Mouse (Mus musculus): ENCODE data around the gene Ahnak. TPM values are rescaled to one million over a fixed set of nuclear protein-coding genes. Genes with fewer than 3 reads are reported as not detected.
"Not testable (repeated sequence)": the region's sequence is repeated elsewhere in the genome, so short reads cannot be mapped to it uniquely, and the experiment has no call there.

Gene Ahnak
- total RNA-seq, 2 experiments from 2014 or later: 18.1 to 19.9 TPM

DNA sequence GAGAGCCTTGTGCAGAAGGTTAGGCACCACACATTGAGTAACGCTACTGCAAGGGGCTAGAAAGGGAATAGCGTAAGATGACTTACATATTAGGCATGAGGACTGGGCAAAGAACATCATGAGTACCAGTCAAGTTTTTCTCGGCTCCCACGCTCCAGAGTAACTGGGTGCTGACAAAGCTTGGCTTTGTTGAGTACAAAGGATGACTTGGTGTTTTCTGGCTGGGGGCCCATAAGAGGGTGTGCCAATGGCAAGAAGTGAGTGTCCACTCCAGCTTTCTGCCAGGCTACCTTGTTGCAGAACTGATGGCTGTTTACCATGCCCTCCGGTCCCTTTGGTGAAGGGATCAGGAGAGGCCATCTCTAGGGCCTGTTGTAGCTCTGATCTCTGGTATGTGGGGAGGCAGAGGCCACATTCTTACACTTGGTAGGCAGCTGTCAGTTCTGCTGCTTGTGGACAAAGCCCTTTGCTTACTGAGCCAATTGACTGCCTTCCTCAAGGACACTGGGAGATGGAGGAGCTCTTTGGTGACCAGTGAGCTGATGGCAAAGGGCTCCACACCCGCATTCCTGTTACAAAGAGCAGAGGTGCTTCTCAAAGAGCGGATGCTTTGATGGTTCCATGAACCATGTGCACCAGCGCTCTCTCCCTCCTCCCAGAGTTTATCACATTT lies 72.3 kb downstream of the Ahnak start:
- no peak for DNase-seq (ENCODE audit: low spot score in 2 of 2)

DNA sequence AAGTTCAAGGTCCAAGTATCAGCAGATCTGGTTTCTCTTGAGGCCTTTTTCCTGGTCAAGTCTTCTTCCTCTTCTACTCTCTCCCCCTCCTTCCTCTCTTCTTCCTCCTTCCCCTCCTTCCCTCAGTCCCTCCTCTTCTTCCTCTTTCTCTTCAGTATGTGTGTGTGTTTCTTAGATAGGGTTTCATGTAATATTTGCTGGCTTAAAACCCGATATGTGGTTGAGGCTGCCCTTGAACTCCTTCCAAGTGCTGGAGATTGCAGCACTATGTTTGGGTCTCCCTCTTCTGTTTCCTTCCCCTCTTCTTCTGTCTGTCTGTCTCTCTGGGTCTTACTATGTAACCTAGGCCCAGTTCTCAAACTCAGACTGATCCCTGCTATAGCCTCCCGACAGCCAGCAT lies 73.7 kb downstream of the Ahnak start:
- no peak for DNase-seq (ENCODE audit: low spot score in 2 of 2)

DNA sequence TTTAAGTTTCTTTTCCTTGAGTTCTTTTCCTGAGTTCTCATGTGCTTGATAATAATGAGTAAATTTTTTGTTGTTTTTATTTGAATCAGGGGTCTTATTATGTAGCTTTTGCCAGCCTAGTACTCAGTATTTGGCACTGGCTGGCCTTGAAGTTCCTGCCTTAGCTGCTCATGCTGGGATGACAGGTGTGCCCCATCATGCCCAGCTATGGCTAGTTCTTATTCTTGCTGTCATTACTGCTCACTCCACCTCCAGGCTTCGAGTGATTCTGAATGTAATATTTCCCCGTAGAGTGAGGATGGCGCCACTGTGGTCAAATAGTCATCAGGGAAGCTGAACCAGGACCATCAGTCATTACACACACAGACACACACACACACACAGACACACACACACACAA lies 74.7 kb downstream of the Ahnak start:
- DNase-seq (ENCODE audit: low spot score in 2 of 2): no peak

DNA sequence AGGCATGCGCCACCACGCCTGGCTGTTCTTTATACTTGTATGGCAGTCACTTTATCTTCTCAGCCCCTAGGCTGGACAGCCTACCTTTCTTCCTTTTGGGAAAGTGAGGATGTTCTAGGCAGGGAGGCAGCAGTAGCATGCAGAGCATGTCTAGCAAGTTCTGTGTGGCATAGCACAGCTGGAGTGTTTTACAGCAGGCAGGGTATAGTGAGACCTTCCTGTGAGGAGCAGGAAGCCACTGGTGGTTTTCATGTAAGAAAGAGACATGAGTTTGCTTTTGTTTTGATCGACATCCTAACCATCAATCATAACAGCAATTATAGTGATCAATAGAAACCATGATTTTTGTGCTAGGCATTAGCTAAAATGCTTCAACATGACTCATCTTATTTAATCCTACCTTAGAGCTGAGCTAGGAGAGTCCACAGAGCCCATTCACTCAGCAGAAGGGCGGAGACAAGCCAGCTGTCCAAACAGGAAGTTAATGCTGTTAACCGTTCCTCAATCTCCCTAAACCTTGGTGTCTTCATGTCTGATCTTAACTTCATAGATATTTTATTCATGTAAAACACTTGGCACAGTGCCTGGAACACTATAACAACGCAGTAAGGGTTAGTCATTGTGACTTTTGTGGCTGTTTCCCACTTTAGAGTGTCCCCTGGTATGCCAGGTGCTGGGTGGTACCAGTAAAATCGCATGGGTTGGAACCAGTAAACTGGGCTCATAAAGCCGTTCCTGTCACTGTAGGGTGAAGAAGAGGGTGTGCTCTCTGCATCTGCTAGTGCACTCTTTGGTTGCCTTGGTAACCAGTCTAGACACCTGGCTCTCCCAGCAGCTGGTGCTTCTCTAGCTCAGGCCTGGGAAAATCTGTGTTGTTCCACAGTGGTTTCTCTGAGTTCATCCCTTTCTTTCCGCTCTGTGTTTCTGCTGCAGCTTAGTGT lies 76.8 kb downstream of the Ahnak start:
- DNase-seq (ENCODE audit: low spot score in 2 of 2): peak; percentile 25 to 50

DNA sequence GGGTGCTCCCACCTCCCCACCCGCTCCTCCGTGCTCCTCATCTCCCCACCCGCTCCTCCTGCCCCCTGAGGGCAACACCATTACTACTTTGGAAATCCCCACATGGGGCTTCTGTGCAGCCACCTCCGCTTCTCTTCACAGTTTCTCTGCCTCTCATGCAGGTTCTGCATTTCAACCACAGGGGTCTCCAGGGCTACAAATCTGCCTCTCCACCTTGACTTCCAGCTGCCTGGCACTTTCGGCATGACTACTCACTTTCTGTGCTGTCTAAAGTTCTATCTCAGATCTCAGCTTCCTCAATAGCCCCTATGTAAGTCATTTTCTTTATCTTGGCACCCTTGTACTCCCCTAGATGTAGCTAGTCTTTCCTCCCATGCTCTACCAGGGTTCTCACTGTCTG lies 78.2 kb downstream of the Ahnak start:
- no peak for DNase-seq (ENCODE audit: low spot score in 2 of 2)

DNA sequence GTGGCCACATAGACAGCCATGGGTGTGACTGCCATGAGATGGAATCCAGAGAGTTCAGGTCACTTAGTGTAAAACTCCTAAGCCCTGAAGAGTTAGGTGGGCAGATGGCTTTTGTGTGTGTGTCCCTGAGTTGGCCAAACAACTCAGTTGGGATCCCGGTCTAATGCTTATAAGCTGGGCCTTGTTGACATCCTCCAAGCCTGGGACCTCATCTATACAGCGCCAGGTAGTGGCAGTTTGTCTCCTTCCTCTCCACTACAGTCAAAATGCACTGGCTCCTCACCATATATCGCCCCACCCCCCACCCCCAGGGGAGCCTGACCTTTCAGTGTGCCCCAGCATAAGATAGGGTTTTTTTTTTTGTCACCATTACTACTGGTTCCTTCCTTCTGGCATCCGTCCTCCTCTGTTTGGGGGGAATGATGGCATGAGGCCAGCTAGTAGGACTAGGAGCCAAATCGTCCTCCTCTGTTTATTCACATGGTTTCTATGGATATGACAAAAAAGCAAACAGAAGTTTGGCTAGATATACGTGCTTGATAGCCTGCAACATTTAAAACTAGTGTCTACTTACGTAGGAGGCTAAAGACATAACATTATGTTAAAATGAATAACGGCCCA lies 80.7 kb downstream of the Ahnak start:
- DNase-seq (ENCODE audit: low spot score in 2 of 2): peak in 1 of 2 experiments; percentile 52

DNA sequence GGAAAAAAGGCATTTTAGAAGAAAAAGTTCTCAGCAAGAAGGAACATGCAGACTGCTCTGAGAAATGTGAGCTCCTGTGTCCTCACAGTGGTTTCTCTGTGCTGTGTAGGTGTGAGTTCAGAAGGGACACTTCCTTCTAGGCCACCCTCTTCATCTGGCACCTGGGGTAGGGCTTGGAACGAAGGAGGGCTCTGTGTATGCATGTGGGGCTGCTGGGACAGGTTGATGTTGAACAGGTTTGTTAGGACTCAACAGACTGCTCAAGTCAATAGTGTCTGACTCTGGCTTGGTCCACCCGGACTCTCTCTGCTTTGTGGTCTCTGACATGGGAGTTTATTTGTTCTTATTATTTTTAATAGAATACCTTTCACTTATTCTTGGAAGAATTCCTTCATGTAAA lies 81.2 kb downstream of the Ahnak start:
- no peak for DNase-seq (ENCODE audit: low spot score in 2 of 2)

DNA sequence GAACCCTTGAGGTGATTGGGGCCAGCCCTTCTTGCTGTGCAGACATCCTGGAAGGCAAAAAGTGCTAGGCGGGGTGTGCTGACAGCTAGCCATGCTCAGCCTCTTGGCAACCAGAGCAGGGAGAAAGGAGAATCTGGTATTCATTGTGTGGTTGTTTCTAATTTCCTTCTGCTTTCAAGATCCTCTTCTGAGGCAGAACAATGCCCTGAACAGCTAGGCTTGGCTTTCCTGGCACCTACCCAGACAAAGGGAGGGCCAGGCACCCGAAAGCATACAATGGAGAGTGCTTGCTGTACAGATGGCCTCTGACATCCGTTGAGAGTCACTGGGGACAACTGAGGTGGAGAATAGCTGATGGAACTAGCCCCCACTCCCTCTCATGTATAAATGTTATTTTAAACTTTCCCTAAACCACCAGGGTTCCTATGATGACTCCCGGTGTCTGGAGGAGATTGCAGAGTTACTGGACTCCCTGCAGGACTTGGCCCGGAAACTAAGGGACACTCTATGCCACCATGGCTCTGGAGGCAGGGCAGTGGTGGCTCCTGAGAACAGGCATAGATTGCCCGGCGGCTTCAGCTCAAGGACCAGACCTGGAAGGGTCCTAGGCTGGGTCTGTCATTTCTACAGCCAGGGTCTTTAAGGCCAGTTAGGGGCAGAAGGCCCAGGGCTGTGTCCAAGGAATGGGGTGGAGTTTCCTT lies 82.5 kb downstream of the Ahnak start:
- DNase-seq (ENCODE audit: low spot score in 2 of 2): peak in 1 of 2 experiments; percentile 54

DNA sequence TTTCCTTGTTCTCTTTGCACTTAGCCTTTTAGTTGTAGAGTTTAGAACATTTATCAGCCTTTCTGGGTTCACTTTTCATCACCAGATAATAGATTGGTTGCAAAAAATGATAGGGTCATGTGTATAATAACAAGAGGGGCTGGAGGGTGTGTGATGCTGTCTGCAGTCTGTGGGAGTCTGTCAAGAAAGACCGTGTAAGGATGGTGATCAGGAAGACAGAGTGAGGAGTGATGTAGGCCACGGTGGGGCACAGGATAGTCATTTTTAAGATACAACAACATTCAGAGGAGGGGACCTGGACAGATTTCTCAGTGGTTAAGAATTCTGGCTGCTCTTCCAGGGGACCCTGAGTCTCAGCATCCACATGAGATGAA lies 83.1 kb downstream of the Ahnak start:
- no peak for DNase-seq (ENCODE audit: low spot score in 2 of 2)

DNA sequence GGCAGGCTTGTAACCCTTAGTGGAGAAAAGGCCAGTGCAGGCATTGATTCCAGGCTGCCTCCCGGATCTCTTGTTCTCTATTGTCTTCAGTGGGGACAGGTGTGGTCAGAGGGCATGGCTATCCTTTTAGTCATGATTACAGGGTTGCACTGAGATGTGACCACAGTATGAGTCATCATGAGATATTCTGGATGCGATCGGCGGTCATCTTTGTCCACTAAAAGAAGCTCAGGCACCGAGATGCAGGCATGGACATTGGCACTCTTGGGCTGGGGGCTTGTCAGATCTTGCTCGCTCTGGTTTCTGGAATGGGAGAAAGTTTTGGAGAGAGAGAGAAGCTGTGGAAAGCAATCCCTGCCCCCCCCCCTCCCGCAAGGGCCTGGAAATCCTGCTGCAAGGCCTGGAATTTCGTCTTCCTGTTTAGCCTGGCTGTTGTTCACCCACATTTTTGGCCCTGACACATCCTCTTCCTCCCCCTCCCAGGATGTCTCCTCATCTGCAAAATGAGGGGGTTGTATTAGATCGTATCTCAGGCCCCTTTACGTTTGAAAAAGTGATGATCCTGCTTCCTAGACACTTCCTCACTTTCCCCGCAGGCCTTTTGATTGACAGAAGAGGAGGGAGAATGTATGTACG lies 84.8 kb downstream of the Ahnak start:
- no peak for DNase-seq (ENCODE audit: low spot score in 2 of 2)

DNA sequence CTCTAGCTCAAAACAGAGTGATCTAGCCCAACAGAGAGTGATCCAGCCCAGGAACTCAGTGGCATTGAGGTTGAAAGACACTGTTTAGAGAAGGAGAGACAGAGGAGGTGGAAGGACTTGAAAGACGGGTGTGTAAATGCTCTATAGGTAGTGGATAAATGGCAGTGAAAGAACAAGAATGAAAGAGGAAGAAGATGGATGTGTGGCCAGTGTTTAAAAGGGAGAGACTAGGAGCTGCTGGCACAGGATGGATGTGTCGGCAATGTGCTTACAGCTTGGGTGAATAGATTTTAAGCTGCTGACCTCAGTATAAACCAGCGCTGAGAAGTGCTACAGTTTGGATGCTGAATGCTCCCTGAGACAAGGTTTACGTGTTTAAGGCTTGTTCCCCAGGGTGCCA lies 85.3 kb downstream of the Ahnak start:
- DNase-seq (ENCODE audit: low spot score in 2 of 2): no peak

DNA sequence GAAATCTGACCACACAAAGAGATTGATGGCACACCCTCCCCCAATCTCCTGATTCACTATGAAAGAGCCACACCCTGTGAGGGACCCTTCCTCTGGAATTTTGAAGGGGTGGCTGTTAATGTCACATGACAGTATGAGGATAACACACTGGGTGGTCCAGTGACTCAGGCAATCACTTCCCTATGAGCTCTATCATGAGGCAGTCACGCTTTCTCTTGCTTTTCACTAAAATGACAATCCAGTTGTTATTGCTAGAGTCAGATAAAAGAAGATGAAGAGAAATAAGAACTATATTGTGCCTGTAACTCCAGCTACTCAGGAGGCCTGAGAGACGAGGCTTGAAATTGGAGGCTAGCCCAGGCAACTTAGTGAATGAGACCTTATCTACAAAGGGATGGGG lies 86.5 kb downstream of the Ahnak start:
- no peak for DNase-seq (ENCODE audit: low spot score in 2 of 2)

DNA sequence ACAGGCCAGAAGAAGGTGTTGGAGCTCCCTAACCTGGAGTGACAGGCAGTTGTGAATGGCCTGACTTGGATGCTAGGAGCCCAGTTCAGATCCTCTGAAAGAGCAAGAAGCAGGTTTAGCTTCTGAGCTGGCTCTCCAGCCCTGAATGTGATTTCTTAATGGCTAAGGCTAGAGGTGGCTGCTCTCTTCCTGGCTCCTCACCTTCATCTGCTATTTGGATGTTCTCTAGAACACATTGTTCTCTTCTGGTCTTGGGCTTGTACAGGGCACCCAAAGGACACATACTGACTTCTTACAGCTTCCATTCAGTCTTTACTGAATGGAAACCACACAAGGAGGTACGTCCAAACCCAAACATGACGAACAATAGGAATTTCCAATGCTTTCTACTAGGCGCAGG lies 87.0 kb downstream of the Ahnak start:
- DNase-seq (ENCODE audit: low spot score in 2 of 2): no peak

DNA sequence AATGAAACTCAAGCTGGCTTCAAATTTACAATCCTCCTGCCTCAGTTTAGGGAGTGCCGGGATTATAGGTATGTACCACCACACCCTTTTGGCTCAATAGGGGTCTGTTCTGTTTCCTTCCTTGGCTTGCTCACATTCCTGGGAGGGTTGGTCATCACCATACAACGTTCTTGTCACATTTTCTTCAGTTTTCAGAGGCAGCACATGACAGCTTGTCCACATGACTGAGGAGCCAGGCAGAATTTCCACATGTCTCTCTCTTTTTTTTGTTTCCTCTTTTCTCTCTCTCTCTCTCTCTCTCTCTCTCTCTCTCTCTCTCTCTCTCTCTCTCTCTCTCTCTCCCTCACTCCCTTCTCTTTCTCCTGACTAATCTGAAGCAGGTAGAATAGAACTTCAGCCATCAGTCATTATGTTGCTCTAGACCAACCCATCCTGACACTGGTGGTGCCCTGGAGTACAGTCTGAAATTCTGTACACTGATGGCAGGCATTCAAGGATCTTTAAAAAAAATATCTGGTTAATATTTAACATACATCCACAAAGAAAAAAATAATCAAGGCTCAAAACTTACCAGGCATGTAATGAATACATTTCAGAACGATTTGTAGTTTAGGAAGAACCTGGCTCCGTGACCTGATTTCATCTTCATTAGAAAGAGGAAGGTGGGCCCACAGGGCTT lies 88.0 kb downstream of the Ahnak start:
- DNase-seq (ENCODE audit: low spot score in 2 of 2): no peak

DNA sequence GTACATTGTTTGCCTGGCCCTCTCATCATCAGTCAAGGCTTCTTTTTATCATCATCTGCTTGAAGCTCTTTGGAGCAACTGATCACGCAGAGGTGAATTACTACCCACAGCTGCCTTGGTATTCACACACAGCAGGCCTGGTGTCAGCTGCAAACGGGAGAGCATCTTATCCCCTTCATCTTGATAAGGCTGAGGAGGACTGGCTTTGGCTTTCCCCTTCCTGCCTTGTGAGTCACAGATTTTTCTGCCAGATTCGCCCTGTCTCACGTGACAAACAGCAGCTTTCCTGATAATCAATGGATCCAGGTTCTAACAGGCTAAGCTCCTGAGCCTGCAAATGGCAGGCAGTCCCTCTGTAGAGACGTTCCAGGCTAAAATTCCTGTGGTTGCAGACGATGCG lies 90.8 kb downstream of the Ahnak start:
- no peak for DNase-seq (ENCODE audit: low spot score in 2 of 2)

DNA sequence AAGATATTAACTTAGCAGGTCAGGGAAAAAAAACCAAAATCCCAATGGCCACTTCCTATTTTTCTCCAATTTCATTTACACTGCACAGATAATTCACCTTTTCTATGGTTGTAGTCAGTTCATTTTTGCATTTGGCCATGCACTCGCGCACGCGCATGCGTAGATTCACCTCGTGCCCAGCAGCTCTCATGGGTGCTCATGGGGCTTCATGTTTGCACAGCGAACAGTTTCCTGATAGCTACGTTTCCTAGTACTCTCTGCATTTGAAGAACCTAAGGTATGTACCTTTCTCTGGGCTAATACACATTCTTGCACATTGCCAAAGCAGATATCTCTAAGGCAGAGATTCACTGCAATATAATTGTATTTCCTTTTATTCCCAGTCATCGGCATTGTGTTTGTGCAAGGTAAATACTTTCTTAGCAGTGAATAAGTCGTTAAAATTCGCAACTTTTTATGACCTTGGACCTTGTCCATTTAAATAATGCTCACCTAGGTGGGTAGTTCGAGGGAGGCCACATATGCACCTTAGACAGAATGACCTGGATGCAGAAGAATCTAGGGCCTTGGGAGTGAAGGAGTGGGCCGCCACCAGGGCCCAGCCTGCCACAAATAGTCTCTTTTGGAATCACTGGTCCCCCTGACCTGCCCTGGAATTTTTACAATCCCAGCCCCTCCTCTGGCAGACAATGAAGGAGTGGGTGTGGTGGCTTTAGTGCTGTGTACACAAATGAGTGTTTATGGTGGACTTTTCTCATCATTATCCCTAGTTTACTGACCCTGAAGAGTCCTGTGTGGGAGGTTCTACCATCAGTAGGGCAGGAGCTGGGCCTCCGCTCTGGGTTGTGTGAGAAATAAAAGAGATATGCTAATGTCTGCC lies 92.5 kb downstream of the Ahnak start:
- no peak for DNase-seq (ENCODE audit: low spot score in 2 of 2)

DNA sequence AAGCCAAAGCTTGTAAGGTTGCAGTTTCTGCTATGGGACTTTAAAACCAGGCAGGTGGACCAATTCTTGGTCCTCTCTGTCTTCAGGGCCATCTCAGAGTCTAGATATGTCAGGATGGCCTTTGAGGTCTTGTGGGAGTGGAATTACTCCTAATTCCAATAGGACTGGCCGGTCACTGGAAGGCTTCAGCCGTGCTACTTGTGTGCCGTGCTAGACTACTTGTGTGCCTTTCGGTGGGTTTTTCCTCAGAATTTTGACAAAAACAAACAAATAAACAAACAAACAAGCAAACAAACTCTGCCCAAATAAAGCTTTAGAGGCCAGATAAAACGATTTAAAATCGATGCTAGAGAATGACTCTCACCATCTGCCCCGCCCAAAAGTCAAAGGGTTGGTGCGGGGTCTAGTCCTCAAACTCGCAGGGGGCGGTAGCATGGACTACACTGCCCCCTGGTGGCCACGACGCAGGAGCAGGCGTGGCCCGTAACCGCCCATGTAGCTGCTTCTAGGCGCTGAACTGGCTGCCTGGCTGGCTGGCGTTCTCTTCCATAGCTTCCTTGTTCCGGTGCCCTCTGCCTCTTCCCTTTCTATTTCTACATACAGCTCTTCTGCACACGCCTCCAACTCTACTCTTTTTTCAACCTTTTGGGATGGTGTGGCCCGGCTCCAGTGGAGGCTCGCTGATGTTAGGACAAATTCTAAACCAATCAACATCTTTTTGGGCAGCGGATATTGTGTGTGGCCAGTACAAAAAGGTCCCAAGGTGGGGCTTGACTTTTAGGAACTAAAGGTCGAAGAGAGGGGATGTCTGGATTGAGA lies 93.3 kb downstream of the Ahnak start:
- peak; percentile 54 to 83 for DNase-seq (ENCODE audit: low spot score in 2 of 2)

DNA sequence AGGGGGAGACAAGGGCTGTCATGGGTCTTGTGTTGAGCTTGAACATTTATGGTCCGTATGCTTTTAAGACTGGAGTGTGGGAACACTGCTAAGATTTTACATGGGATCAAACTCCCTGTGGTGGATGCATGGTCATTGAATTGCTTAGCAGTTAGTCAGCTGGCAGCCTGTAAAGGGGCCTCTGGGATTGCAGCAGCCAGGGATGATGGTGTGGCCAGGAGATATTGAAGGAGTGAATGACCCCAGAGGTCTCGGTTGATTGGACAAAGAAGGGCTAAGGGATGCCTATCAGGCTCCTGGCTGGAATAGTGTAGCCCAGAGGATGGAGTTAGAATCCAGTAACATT lies 93.9 kb downstream of the Ahnak start:
- DNase-seq (ENCODE audit: low spot score in 2 of 2): no peak

DNA sequence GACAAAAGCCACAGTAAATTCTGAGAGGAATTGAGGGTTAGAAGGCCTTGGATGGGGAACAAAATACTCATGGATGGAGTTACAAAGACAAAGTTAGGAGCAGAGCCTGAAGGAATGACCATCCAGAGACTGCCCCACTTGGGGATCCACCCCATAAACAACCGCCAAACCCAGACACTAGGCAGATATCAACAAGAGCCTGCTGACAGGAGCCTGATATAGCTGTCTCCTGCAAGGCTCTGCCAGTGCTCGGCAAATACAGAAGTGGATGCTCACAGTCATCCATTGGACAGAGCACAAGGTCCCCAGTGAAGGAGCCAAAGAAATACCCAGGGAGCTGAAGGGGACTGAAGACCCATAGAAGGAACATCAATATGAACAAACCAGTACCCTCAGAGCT lies 94.8 kb downstream of the Ahnak start:
- not testable (repeated sequence) for DNase-seq (ENCODE audit: low spot score in 2 of 2)
